Mouse (Mus musculus) spleen, adult 2 months (tissue): ENCODE data around the gene Eif2b3.

ENCODE experiments used
- CTCF ChIP-seq: fragments of 200-500 bp; IDR thresholded peaks from 2 replicates; pipeline ENCODE4 v1.5.1; 2011; ENCODE audit warnings: mild to moderate bottlenecking, inconsistent platforms; ENCODE audit not compliant: insufficient read depth, insufficient read length, insufficient replicate concordance; ENCODE audit errors: extremely low read depth
- POLR2A ChIP-seq: fragments of 200-500 bp; IDR thresholded peaks from 2 replicates; pipeline ENCODE4 v1.6.1; 2011; ENCODE audit warnings: low read depth, low read length, inconsistent platforms

GRCm38 (mm10) chr4:116976503-116976902 lies 42.7 kb upstream of the Eif2b3 start:
- TF ChIP-seq CTCF (no peak), POLR2A (no peak)
